Mouse (Mus musculus): ENCODE results near the gene Sec22c. TPM values are rescaled to one million over a fixed set of nuclear protein-coding genes. Genes with fewer than 3 reads are reported as not detected.
A peak's percentile ranks its signal among the peaks of the same experiment; 100 is the strongest.

The Sec22c gene
- polyA plus RNA-seq, 1 experiment from 2014 or later, result 9.5 TPM

DNA sequence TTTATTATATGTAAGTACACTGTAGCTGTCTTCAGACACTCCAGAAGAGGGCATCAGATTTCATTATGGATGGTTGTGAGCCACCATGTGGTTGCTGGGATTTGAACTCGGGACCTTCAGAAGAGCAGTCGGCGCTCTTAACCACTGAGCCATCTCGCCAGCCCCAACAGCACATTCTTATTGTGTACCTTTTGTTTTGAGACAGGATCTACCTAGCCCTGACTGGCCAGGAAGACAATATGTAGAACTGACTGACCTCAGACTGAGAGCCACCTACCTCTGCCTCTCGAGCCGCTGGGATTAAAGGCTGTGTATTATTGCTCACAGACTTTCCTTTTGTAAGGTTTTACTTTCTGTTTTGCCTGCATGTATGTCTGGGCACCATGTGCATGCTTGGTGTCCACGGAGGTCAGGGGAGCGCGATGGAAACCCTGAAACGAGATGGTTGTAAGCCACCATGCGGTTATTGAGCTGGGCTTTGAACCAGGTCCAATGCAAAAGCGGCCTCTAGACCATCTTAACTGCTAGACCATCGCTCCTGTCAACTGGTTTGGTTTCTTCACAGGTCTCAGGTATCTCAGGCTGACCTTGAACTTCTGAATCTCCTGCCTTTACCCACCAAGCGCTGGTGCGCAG is 12.9 kb upstream of the Sec22c start:
- H3K4me3 ChIP-seq (ENCODE audit: low read depth, low read length), result peak overlapping the region; percentile 53
- peak overlapping the region; percentile 76 for H3K4me2 ChIP-seq (ENCODE audit: low read length)
- ATAC-seq (replicated peaks; ENCODE audit: low FRiP score, low TSS enrichment, low read depth) (no peak; the same call in 1 of the 2 replicates), DNase-seq (ENCODE audit: low spot score) (peak; percentile 54)
- H3K9me3 ChIP-seq (ENCODE audit: control insufficient read depth, low read length), result no peaks in the 10 kb centered on the region
- H3K27ac ChIP-seq (ENCODE audit: low read depth), result peak overlapping the region; percentile 95
- H3K9ac ChIP-seq (ENCODE audit: low read length), result peak overlapping the region; percentile 79
- WGBS, result 69% methylated on average over 15 of the region's 15 CpGs
- H3K27me3 ChIP-seq (replicated peaks; ENCODE audit: control insufficient read depth, insufficient read depth, low read length), result no peaks in the 10 kb centered on the region
- H3K36me3 ChIP-seq (ENCODE audit: control insufficient read depth, insufficient read depth, low read length), result peaks cover 6% of the 10 kb centered on the region; the same call in 1 of the 2 replicates
- H3K4me1 ChIP-seq (replicated peaks; ENCODE audit: control insufficient read depth, insufficient read depth, low read length), result peaks cover 9% of the 10 kb centered on the region

GRCm38 (mm10) chr9:121717048-121717447 is 11.8 kb upstream of the Sec22c start:
- H3K27me3 ChIP-seq (replicated peaks; ENCODE audit: control insufficient read depth, insufficient read depth, low read length), result no peaks in the 10 kb centered on the region
- H3K36me3 ChIP-seq (ENCODE audit: control insufficient read depth, insufficient read depth, low read length), result peaks cover 14% of the 10 kb centered on the region
- WGBS, result 85% methylated on average over 2 of the region's 2 CpGs
- no peak overlapping the region for H3K4me3 ChIP-seq (ENCODE audit: low read depth, low read length)
- H3K9ac ChIP-seq (ENCODE audit: low read length), result no peak overlapping the region
- no peak overlapping the region for H3K27ac ChIP-seq (ENCODE audit: low read depth)
- ATAC-seq (replicated peaks; ENCODE audit: low FRiP score, low TSS enrichment, low read depth) (no peak), DNase-seq (ENCODE audit: low spot score) (no peak)
- no peak overlapping the region for H3K4me2 ChIP-seq (ENCODE audit: low read length)
- no peaks in the 10 kb centered on the region for H3K9me3 ChIP-seq (ENCODE audit: control insufficient read depth, low read length)
- H3K4me1 ChIP-seq (replicated peaks; ENCODE audit: control insufficient read depth, insufficient read depth, low read length), result peaks cover 9% of the 10 kb centered on the region

- WGBS, result under 1% methylated on average over 18 of the region's 18 CpGs
- Histone ChIP-seq H3K27me3 (replicated peaks; ENCODE audit: control insufficient read depth, insufficient read depth, low read length) (no peaks in the 10 kb centered on the region), H3K4me2 (ENCODE audit: low read length) (peak overlapping the region; percentile 86), H3K9me3 (ENCODE audit: control insufficient read depth, low read length) (no peaks in the 10 kb centered on the region), H3K4me1 (replicated peaks; ENCODE audit: control insufficient read depth, insufficient read depth, low read length) (peaks cover 16% of the 10 kb centered on the region), H3K4me3 (ENCODE audit: low read depth, low read length) (peak overlapping the region; percentile 97), H3K27ac (ENCODE audit: low read depth) (peak overlapping the region; percentile 91), H3K36me3 (ENCODE audit: control insufficient read depth, insufficient read depth, low read length) (peaks cover 14% of the 10 kb centered on the region), H3K9ac (ENCODE audit: low read length) (peak overlapping the region; percentile 94)
- ATAC-seq (replicated peaks; ENCODE audit: low FRiP score, low TSS enrichment, low read depth) (peak; percentile 45), DNase-seq (ENCODE audit: low spot score) (no peak)
Observed at GRCm38 (mm10) chr9:121710584-121710975, 5.3 kb upstream of the Sec22c start.

DNA sequence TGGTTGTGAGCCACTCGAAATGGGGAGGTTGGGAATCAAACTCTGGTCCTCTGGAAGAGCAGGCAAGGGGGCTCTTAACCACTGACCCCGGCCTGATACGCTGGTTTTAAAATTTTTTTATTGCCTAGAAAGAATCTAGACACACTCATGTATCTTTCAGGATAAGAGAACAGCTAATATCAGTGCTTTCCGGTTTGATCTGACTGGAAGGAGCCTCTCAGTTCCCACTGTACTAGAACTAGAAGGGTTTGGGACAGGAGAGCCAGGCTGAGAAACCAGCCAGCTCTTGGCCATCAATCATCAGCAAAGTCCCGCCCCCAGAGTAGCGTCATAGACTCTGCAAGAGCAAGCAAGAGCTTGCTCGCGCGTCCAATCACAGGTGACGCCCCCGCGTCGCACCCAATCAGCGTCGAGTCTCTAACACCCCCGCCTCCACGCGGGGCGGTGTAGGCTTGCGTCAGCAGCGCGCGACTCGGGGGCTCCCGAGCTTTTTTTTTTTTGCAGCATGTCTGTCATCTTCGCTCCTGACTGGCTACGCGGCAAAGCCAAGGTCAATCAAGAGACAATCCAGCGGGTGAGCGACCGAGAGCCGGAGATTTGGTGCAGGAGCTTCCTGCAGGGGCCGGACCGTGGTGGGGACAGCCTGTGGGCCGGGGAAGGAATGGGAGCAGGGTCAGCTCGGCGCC is 4.8 kb upstream of the Sec22c start, which contains the start of gene Ss18l2:
Gene Ss18l2 (plus strand): TSS at position 432 of the 686 bp plus-strand sequence.
- ATAC-seq (replicated peaks; ENCODE audit: low FRiP score, low TSS enrichment, low read depth) (peak; percentile 99), DNase-seq (ENCODE audit: low spot score) (peak; percentile 99)
- H3K4me1 ChIP-seq (replicated peaks; ENCODE audit: control insufficient read depth, insufficient read depth, low read length), result peaks cover 21% of the 10 kb centered on the region
- peak within 1 kb of the TSS; percentile 97 for H3K4me3 ChIP-seq (ENCODE audit: low read depth, low read length)
- H3K36me3 ChIP-seq (ENCODE audit: control insufficient read depth, insufficient read depth, low read length), result peaks cover 14% of the 10 kb centered on the region
- no peaks in the 10 kb centered on the region for H3K9me3 ChIP-seq (ENCODE audit: control insufficient read depth, low read length)
- peak within 1 kb of the TSS; percentile 94 for H3K9ac ChIP-seq (ENCODE audit: low read length)
- peak within 1 kb of the TSS; percentile 86 for H3K4me2 ChIP-seq (ENCODE audit: low read length)
- WGBS, result 5% methylated on average over 37 of the region's 37 CpGs
- H3K27ac ChIP-seq (ENCODE audit: low read depth), result peak within 1 kb of the TSS; percentile 91
- no peaks in the 10 kb centered on the region for H3K27me3 ChIP-seq (replicated peaks; ENCODE audit: control insufficient read depth, insufficient read depth, low read length)

DNA sequence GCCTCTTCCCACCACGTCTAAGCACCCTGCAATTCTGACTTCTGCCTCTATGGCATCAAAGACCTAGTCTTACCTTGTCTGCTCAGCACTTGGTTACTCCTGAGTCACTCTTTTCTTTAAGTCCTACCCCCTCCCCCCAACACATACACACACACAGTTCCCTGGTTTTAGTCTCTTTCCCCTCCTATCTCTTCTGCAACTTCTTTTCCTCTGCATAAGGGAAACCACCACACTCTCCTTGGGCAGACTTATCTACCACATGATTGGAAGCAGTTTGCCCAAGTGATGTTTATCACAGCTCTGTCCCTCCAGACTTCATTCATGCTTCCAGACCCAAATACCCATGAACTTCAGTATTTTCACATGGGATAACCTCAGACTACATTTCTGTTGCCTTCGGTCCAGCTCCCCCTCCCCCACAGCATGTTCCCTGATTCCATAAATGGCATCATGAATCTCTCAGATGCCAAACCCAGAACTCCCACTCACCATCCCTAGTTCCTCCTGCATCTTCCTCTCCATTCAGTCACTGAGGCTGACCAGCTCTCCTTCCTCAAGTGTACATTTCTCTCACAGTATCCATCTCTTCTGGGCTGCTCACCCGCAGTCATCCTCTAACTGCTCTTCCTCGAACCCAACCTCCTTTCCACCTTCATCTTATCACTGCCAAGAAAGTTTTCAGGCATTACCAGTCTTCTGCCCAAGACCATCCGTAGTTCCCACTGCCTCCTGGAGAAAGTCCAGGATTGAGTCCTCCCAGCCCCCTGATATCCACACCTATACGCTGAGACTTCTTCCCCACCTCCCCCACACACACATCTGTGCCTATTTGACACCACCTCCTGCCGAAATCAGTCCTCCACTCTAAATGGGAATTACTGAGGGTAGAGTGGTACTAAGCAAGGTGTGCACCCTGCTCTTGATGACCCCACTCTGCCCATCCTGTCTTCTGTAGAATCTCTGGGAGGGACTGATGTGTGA is 3.5 kb upstream of the Sec22c start:
- peaks cover 14% of the 10 kb centered on the region for H3K36me3 ChIP-seq (ENCODE audit: control insufficient read depth, insufficient read depth, low read length)
- no peak for ATAC-seq (replicated peaks; ENCODE audit: low FRiP score, low TSS enrichment, low read depth)
- no peaks in the 10 kb centered on the region for H3K27me3 ChIP-seq (replicated peaks; ENCODE audit: control insufficient read depth, insufficient read depth, low read length)
- no peak overlapping the region for H3K4me3 ChIP-seq (ENCODE audit: low read depth, low read length)
- H3K9ac ChIP-seq (ENCODE audit: low read length), result no peak overlapping the region
- no peaks in the 10 kb centered on the region for H3K9me3 ChIP-seq (ENCODE audit: control insufficient read depth, low read length)
- DNase-seq (ENCODE audit: low spot score), result no peak
- 65% methylated on average over 7 of the region's 7 CpGs for WGBS
- H3K27ac ChIP-seq (ENCODE audit: low read depth), result no peak overlapping the region
- no peak overlapping the region for H3K4me2 ChIP-seq (ENCODE audit: low read length)
- peaks cover 27% of the 10 kb centered on the region for H3K4me1 ChIP-seq (replicated peaks; ENCODE audit: control insufficient read depth, insufficient read depth, low read length)

DNA sequence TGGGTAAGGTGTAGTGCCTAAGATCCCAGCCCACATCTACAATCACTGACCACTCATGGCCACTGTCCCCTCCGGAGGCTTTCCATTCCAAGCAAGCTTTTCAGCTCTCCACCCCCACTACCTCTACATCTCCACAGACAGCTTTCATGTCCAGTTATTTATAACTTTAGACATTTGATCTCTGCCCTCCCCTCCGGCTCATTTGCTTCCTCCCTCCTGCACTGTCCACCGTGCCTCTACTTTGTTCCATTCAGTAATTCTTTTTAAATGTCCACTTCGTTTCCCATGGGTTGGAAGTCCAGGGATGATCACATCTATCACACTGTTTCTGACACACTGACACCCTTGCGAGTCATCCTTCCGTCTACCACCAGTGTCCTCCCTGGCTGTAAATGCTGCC is 2.5 kb upstream of the Sec22c start:
- Histone ChIP-seq H3K27me3 (replicated peaks; ENCODE audit: control insufficient read depth, insufficient read depth, low read length) (no peaks in the 10 kb centered on the region), H3K4me3 (ENCODE audit: low read depth, low read length) (no peak overlapping the region), H3K4me1 (replicated peaks; ENCODE audit: control insufficient read depth, insufficient read depth, low read length) (peaks cover 29% of the 10 kb centered on the region), H3K9ac (ENCODE audit: low read length) (no peak overlapping the region), H3K36me3 (ENCODE audit: control insufficient read depth, insufficient read depth, low read length) (peaks cover 5% of the 10 kb centered on the region), H3K9me3 (ENCODE audit: control insufficient read depth, low read length) (no peaks in the 10 kb centered on the region), H3K4me2 (ENCODE audit: low read length) (no peak overlapping the region), H3K27ac (ENCODE audit: low read depth) (no peak overlapping the region)
- 53% methylated on average over 6 of the region's 6 CpGs for WGBS
- DNase-seq (ENCODE audit: low spot score), result no peak
- ATAC-seq (replicated peaks; ENCODE audit: low FRiP score, low TSS enrichment, low read depth), result no peak

- WGBS, result 77% methylated on average over 6 of the region's 6 CpGs
- no peak overlapping the region for H3K4me3 ChIP-seq (ENCODE audit: low read depth, low read length)
- H3K4me1 ChIP-seq (replicated peaks; ENCODE audit: control insufficient read depth, insufficient read depth, low read length), result peaks cover 24% of the 10 kb centered on the region
- H3K27me3 ChIP-seq (replicated peaks; ENCODE audit: control insufficient read depth, insufficient read depth, low read length), result no peaks in the 10 kb centered on the region
- H3K9me3 ChIP-seq (ENCODE audit: control insufficient read depth, low read length), result no peaks in the 10 kb centered on the region
- H3K9ac ChIP-seq (ENCODE audit: low read length), result no peak overlapping the region
- ATAC-seq (replicated peaks; ENCODE audit: low FRiP score, low TSS enrichment, low read depth) (no peak), DNase-seq (ENCODE audit: low spot score) (no peak)
- no peak overlapping the region for H3K4me2 ChIP-seq (ENCODE audit: low read length)
- no peak overlapping the region for H3K27ac ChIP-seq (ENCODE audit: low read depth)
- no peaks in the 10 kb centered on the region for H3K36me3 ChIP-seq (ENCODE audit: control insufficient read depth, insufficient read depth, low read length)
Observed at GRCm38 (mm10) chr9:121706029-121706675, 862 bp upstream of the Sec22c start.

DNA sequence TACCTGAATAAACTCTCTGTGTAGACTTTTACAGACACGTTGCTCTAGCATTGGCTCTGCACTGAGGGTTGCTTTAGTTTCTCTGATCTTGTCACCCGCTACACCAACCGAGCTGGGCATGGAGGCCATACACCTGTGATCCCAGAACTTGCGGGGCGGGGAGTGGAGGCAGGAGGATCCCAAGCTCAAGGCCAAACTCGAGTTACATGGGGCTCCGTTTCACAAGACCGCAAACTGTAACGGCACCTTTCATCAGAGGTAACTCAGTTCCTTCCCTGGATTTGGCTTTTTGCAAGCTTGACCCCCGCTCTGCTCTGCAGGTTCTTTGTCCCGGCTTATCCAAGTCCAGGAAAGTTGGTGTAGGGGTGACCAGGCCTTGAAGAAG is 1.0 kb downstream of the Sec22c start:
- Histone ChIP-seq H3K4me3 (ENCODE audit: low read depth, low read length) (peak overlapping the region; percentile 70), H3K9ac (ENCODE audit: low read length) (peak overlapping the region; percentile 64), H3K9me3 (ENCODE audit: control insufficient read depth, low read length) (no peaks in the 10 kb centered on the region), H3K4me2 (ENCODE audit: low read length) (peak overlapping the region; percentile 77), H3K27ac (ENCODE audit: low read depth) (no peak overlapping the region), H3K36me3 (ENCODE audit: control insufficient read depth, insufficient read depth, low read length) (no peaks in the 10 kb centered on the region; the same call in 1 of the 2 replicates), H3K27me3 (replicated peaks; ENCODE audit: control insufficient read depth, insufficient read depth, low read length) (no peaks in the 10 kb centered on the region), H3K4me1 (replicated peaks; ENCODE audit: control insufficient read depth, insufficient read depth, low read length) (peaks cover 15% of the 10 kb centered on the region)
- WGBS, result 31% methylated on average over 11 of the region's 11 CpGs
- ATAC-seq (replicated peaks; ENCODE audit: low FRiP score, low TSS enrichment, low read depth) (no peak), DNase-seq (ENCODE audit: low spot score) (no peak)
